Mouse (Mus musculus) adrenal gland, postnatal 25 days (tissue): ENCODE measurements around the gene Hmgb4. TPM values are rescaled to one million over a fixed set of nuclear protein-coding genes. Genes with fewer than 3 reads are reported as not detected.

Source experiments
- DNase-seq: peaks from one replicate; pipeline ENCODE4 v3.0.0; 2021; ENCODE audit warnings: mixed read lengths
- total RNA-seq: library from RNA; stranded (reverse); gene quantifications from 2 replicates; pipeline ENCODE4 v1.2.3, GENCODE M21; 2021

The Hmgb4 gene
- total RNA-seq, 1 experiment from 2014 or later = not detected

- no peak for DNase-seq
These were observed 36.3 kb downstream of the Hmgb4 start for GRCm38 (mm10) chr4:128224453-128224852.

- DNase-seq = peak; percentile 10
These were observed 42.7 kb downstream of the Hmgb4 start for GRCm38 (mm10) chr4:128217991-128218595.
